Mouse (Mus musculus): Measurements from ENCODE around the gene Scml4.

DNA sequence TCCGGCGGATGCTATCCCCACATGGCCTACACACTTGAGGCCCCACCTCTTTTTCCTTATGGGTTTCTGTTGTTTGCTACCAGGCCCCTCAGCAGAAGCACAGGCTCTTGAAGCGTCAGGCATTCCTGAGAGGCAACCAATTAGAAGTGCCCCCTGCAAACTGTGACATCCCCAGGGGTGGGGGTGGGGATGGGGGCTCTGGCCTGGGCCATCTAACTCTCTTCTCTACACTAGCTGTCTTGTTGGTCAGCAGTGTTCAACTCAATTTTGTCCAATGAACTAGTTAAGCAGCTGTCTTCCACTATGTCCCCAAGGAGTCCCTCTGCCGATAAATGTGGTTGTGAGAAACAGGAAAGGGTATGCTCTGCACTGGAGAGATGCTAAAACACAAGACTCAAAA, 144.9 kb downstream of the Scml4 start:
- TF ChIP-seq POLR2A (IDR thresholded peaks at IDR 0.05; ENCODE audit: control insufficient read depth, extremely low read depth, insufficient read depth, low read length, poor library complexity) = no peak
- TF ChIP-seq CTCF (IDR thresholded peaks at IDR 0.05; ENCODE audit: borderline replicate concordance, control insufficient read depth, extremely low read depth, insufficient read depth, low read length, poor library complexity) = no peak
